Comparison of ENCODE assay signal across 16 mouse cellular contexts in genomic region chr5:118377402-118377848, GRCm38 (mm10).
A peak's percentile ranks its signal among the peaks of the same experiment; 100 is the strongest.
DNase-seq lines count a peak whose midpoint lies in the region; ATAC-seq and TF ChIP-seq lines count a peak whose summit lies in the region.
"Had no signal": no experiment of that assay in that cellular context is flagged by ENCODE, and none has a peak within 500 bp of the region (broad histone marks: within the 10 kb centered on the region; RNA-seq: fewer than 3 reads in every experiment).

No protein-coding gene starts in this region.

- H3K27me3 ChIP-seq in hindbrain, embryonic 12.5 days: peaks cover 27% of the 10 kb centered on the region
- no peaks in the 10 kb centered on the region for H3K27me3 ChIP-seq in hindbrain, embryonic 16.5 days (replicated peaks; ENCODE audit: control insufficient read depth, insufficient read depth, low read length)
- H3K27me3 ChIP-seq in lung, embryonic 15.5 days: peaks cover 3% of the 10 kb centered on the region; the same call in 1 of the 2 replicates
- H3K27me3 ChIP-seq in forebrain, embryonic 11.5 days (ENCODE audit: control insufficient read depth, insufficient read depth, low read length): peaks cover 2% of the 10 kb centered on the region; the same call in 1 of the 2 replicates

- no peak overlapping the region for H3K4me2 ChIP-seq in hindbrain, embryonic 12.5 days (replicated peaks)
- no peak overlapping the region for H3K4me2 ChIP-seq in hindbrain, embryonic 16.5 days (ENCODE audit: low read length)
- H3K4me2 ChIP-seq in lung, embryonic 15.5 days: no peak overlapping the region
- H3K4me2 ChIP-seq in forebrain, embryonic 11.5 days (ENCODE audit: low read depth, low read length, severe bottlenecking): no peak overlapping the region
- H3K4me2 ChIP-seq: heart, embryonic 13.5 days; neural tube, embryonic 13.5 days had no signal

- TF ChIP-seq CTCF in lung, adult 2 months (IDR thresholded peaks at IDR 0.05; ENCODE audit: insufficient read depth, low read length): no peak
- 0 out of 2 replicates have a peak, but pooled peaks have one; percentile 13 for TF ChIP-seq CTCF in bone marrow macrophage, adult 2 months (IDR thresholded peaks at IDR 0.05; ENCODE audit: low read depth, low read length)

- no peak for TF ChIP-seq POLR2A in lung, adult 2 months (IDR thresholded peaks at IDR 0.05; ENCODE audit: borderline replicate concordance, extremely low read depth, low read depth, low read length)
- TF ChIP-seq POLR2A in bone marrow macrophage, adult 2 months (IDR thresholded peaks at IDR 0.05; ENCODE audit: borderline replicate concordance, low read depth, low read length): no peak

- no peak overlapping the region for H3K4me3 ChIP-seq in hindbrain, embryonic 12.5 days
- no peak overlapping the region for H3K4me3 ChIP-seq in hindbrain, embryonic 16.5 days (ENCODE audit: low read length)
- H3K4me3 ChIP-seq in lung, embryonic 15.5 days: no peak overlapping the region
- no peak overlapping the region for H3K4me3 ChIP-seq in lung, adult 2 months (replicated peaks; ENCODE audit: extremely low read depth, low read depth, low read length)
- H3K4me3 ChIP-seq in bone marrow macrophage, adult 2 months (ENCODE audit: insufficient read depth, low read length): no peak overlapping the region
- H3K4me3 ChIP-seq in forebrain, embryonic 11.5 days (ENCODE audit: low read depth, low read length): no peak overlapping the region
- H3K4me3 ChIP-seq: heart, embryonic 13.5 days; neural tube, embryonic 13.5 days had no signal

- H3K27ac ChIP-seq in hindbrain, embryonic 12.5 days: peak overlapping the region; percentile 23; the same call in 1 of the 2 replicates
- H3K27ac ChIP-seq in hindbrain, embryonic 16.5 days (ENCODE audit: low read depth, low read length): no peak overlapping the region
- H3K27ac ChIP-seq in lung, embryonic 15.5 days: peak overlapping the region; percentile 16
- no peak overlapping the region for H3K27ac ChIP-seq in bone marrow macrophage, adult 2 months (ENCODE audit: insufficient read depth, low read depth, low read length)
- no peak overlapping the region for H3K27ac ChIP-seq in forebrain, embryonic 11.5 days (ENCODE audit: low read depth, low read length)
- H3K27ac ChIP-seq: heart, embryonic 13.5 days; neural tube, embryonic 13.5 days had no signal

- no peaks in the 10 kb centered on the region for H3K9me3 ChIP-seq in hindbrain, embryonic 12.5 days (replicated peaks)
- no peaks in the 10 kb centered on the region for H3K9me3 ChIP-seq in hindbrain, embryonic 16.5 days (ENCODE audit: control insufficient read depth, low read length)
- no peaks in the 10 kb centered on the region for H3K9me3 ChIP-seq in lung, embryonic 15.5 days
- no peaks in the 10 kb centered on the region for H3K9me3 ChIP-seq in forebrain, embryonic 11.5 days (ENCODE audit: control insufficient read depth, low read length)
- H3K9me3 ChIP-seq: heart, embryonic 13.5 days; neural tube, embryonic 13.5 days had no signal

- no peak for DNase-seq in lung, adult 2 months
- peak; percentile 29 for DNase-seq in CD4-positive helper T cell, adult 2 months (ENCODE audit: low read depth, low spot score)
- DNase-seq in forebrain, embryonic 11.5 days (ENCODE audit: low spot score): no peak
- DNase-seq in gastrocnemius, adult 8-10 months (ENCODE audit: low spot score in 2 of 2): no peak
- DNase-seq: adrenal gland, postnatal 14 days; cerebellum, postnatal 14 days; kidney, adult 11 months; kidney, postnatal 25 days; lung, postnatal 36 days; thymus, adult 2 months had no signal

- WGBS in hindbrain, embryonic 12.5 days: 51% methylated on average over 8 of the region's 8 CpGs
- WGBS in hindbrain, embryonic 16.5 days: 40% methylated on average over 8 of the region's 8 CpGs
- WGBS in lung, embryonic 15.5 days: 48% methylated on average over 8 of the region's 8 CpGs
- 54% methylated on average over 8 of the region's 8 CpGs for WGBS in lung, adult 2 months
- WGBS in forebrain, embryonic 11.5 days: 64% methylated on average over 8 of the region's 8 CpGs

- 0 out of 2 replicates have a peak overlapping the region, but pooled peaks have one; percentile 33 for H3K9ac ChIP-seq in hindbrain, embryonic 12.5 days
- H3K9ac ChIP-seq in hindbrain, embryonic 16.5 days (ENCODE audit: low read depth, low read length): no peak overlapping the region
- no peak overlapping the region for H3K9ac ChIP-seq in lung, embryonic 15.5 days
- no peak overlapping the region for H3K9ac ChIP-seq in forebrain, embryonic 11.5 days (ENCODE audit: low read length)
- H3K9ac ChIP-seq: heart, embryonic 13.5 days had no signal

- peaks cover 41% of the 10 kb centered on the region for H3K4me1 ChIP-seq in hindbrain, embryonic 12.5 days
- H3K4me1 ChIP-seq in hindbrain, embryonic 16.5 days (ENCODE audit: control insufficient read depth, insufficient read depth, low read depth, low read length): peaks cover 20% of the 10 kb centered on the region
- H3K4me1 ChIP-seq in lung, embryonic 15.5 days: peaks cover 81% of the 10 kb centered on the region
- peaks cover 17% of the 10 kb centered on the region for H3K4me1 ChIP-seq in lung, adult 2 months (ENCODE audit: control insufficient read depth, insufficient read depth, low read length)
- H3K4me1 ChIP-seq in bone marrow macrophage, adult 2 months (ENCODE audit: control insufficient read depth, insufficient read depth, low read length): peaks cover 28% of the 10 kb centered on the region
- peaks cover 12% of the 10 kb centered on the region for H3K4me1 ChIP-seq in forebrain, embryonic 11.5 days (replicated peaks; ENCODE audit: control insufficient read depth, insufficient read depth, low read length)

- ATAC-seq in hindbrain, embryonic 12.5 days (ENCODE audit: low FRiP score): no peak
- no peak for ATAC-seq in hindbrain, embryonic 16.5 days
- ATAC-seq in lung, embryonic 15.5 days (ENCODE audit: borderline replicate concordance, extremely low read depth, low FRiP score, low TSS enrichment): no peak
- ATAC-seq in forebrain, embryonic 11.5 days (replicated peaks; ENCODE audit: low FRiP score): no peak

- H3K36me3 ChIP-seq in hindbrain, embryonic 12.5 days: no peaks in the 10 kb centered on the region
- H3K36me3 ChIP-seq in hindbrain, embryonic 16.5 days (ENCODE audit: control insufficient read depth, insufficient read depth, low read length): no peaks in the 10 kb centered on the region
- H3K36me3 ChIP-seq in lung, embryonic 15.5 days: no peaks in the 10 kb centered on the region
- H3K36me3 ChIP-seq in forebrain, embryonic 11.5 days (ENCODE audit: control insufficient read depth, insufficient read depth, low read length): no peaks in the 10 kb centered on the region
- H3K36me3 ChIP-seq: heart, embryonic 13.5 days; neural tube, embryonic 13.5 days had no signal

Comparison
In these comparisons a context has a peak if more than half of its experiments do, and no peak if none do; other contexts are left out.
1. H3K27ac ChIP-seq: peak in hindbrain, embryonic 12.5 days (single experiment) and lung, embryonic 15.5 days (single experiment); none in hindbrain, embryonic 16.5 days (single experiment), bone marrow macrophage, adult 2 months (single experiment) and forebrain, embryonic 11.5 days (single experiment).